Mouse (Mus musculus) stomach, embryonic 15.5 days (tissue): ENCODE results near the gene 1700017D01Rik. TPM values are rescaled to one million over a fixed set of nuclear protein-coding genes. Genes with fewer than 3 reads are reported as not detected.
"Not testable (repeated sequence)": the region's sequence is repeated elsewhere in the genome, so short reads cannot be mapped to it uniquely, and the experiment has no call there.

Experiments used
- ATAC-seq: fragments of 200-750 bp; cut with Nextera tagmentation; 2 replicates; pipeline ENCODE4 v1.8.0; 2017; ENCODE audit warnings: low read depth, moderate number of reproducible peaks, moderate TSS enrichment; ENCODE audit not compliant: insufficient read depth, low FRiP score
- H3K27ac ChIP-seq: fragments of 300-500 bp; sonication (generic); 2 replicates; pipeline ENCODE4 v1.5.1; 2015; ENCODE audit warnings: mild to moderate bottlenecking, inconsistent platforms
- H3K27me3 ChIP-seq: fragments of 300-500 bp; sonication (generic); replicated peaks from 2 replicates; pipeline ENCODE4 v1.6.1; 2015; ENCODE audit warnings: inconsistent platforms
- H3K36me3 ChIP-seq: fragments of 300-500 bp; sonication (generic); 2 replicates; pipeline ENCODE4 v1.6.1; 2015; ENCODE audit warnings: inconsistent platforms
- H3K4me1 ChIP-seq: fragments of 300-500 bp; sonication (generic); 2 replicates; pipeline ENCODE4 v1.6.1; 2015; ENCODE audit warnings: inconsistent platforms
- H3K4me2 ChIP-seq: fragments of 300-500 bp; sonication (generic); 2 replicates; pipeline ENCODE4 v1.6.1; 2015; ENCODE audit warnings: mild to moderate bottlenecking, inconsistent platforms
- H3K4me3 ChIP-seq: fragments of 300-500 bp; sonication (generic); replicated peaks from 2 replicates; pipeline ENCODE4 v1.5.1; 2015; ENCODE audit warnings: inconsistent platforms
- H3K9ac ChIP-seq: fragments of 300-500 bp; sonication (generic); 2 replicates; pipeline ENCODE4 v1.6.1; 2015; ENCODE audit warnings: inconsistent platforms
- H3K9me3 ChIP-seq: fragments of 300-500 bp; sonication (generic); 2 replicates; pipeline ENCODE4 v1.6.1; 2016; ENCODE audit warnings: inconsistent platforms
- WGBS: fragments of 180-500 bp; shearing (Covaris S2); methylation state at CpG from one replicate; pipeline ENCODE4 v1.1.7; 2015; 5-methylcytosine and 5-hydroxymethylcytosine counted together
- polyA plus RNA-seq: library from polyadenylated mRNA; unstranded; fragments of >200 nt; fragmentation: Nextera tagmentation; extraction: Ambion mirVana; gene quantifications from 2 replicates; pipeline ENCODE4 v1.2.1, GENCODE M21; 2015

Gene 1700017D01Rik
- polyA plus RNA-seq, 1 experiment from 2014 or later = not detected

- H3K27ac ChIP-seq = no peak within 1 kb of the TSS
- H3K4me3 ChIP-seq = no peak within 1 kb of the TSS
- WGBS = 75% methylated on average over 4 of the region's 4 CpGs
- H3K27me3 ChIP-seq = no peaks in the 10 kb centered on the region
- no peak within 1 kb of the TSS for H3K9ac ChIP-seq
- no peaks in the 10 kb centered on the region for H3K36me3 ChIP-seq
- no peak for ATAC-seq
- H3K9me3 ChIP-seq = no peaks in the 10 kb centered on the region
- H3K4me1 ChIP-seq = no peaks in the 10 kb centered on the region
- H3K4me2 ChIP-seq = no peak within 1 kb of the TSS
Measured at GRCm38 (mm10) chr19:11080934-11081333, 49.7 kb downstream of the 1700017D01Rik start, which contains the start of gene Ms4a8a. TSS of gene Ms4a8a (minus strand) at chr19:11081102.

GRCm38 (mm10) chr19:11070364-11070763 lies 60.3 kb downstream of the 1700017D01Rik start:
- Histone ChIP-seq H3K4me1 (no peaks in the 10 kb centered on the region), H3K4me2 (no peak overlapping the region), H3K36me3 (no peaks in the 10 kb centered on the region), H3K27ac (no peak overlapping the region), H3K4me3 (no peak overlapping the region), H3K27me3 (no peaks in the 10 kb centered on the region), H3K9me3 (no peaks in the 10 kb centered on the region), H3K9ac (no peak overlapping the region)
- 75% methylated on average over 3 of the region's 3 CpGs for WGBS
- ATAC-seq = no peak

GRCm38 (mm10) chr19:11065202-11065875 lies 65.3 kb downstream of the 1700017D01Rik start:
- H3K4me2 ChIP-seq = no peak overlapping the region
- 71% methylated on average over 2 of the region's 2 CpGs for WGBS
- no peaks in the 10 kb centered on the region for H3K9me3 ChIP-seq
- H3K27me3 ChIP-seq = no peaks in the 10 kb centered on the region
- H3K9ac ChIP-seq = no peak overlapping the region
- H3K36me3 ChIP-seq = no peaks in the 10 kb centered on the region
- H3K27ac ChIP-seq = no peak overlapping the region
- H3K4me3 ChIP-seq = no peak overlapping the region
- no peaks in the 10 kb centered on the region for H3K4me1 ChIP-seq
- ATAC-seq = no peak

GRCm38 (mm10) chr19:11060900-11061299 lies 69.8 kb downstream of the 1700017D01Rik start:
- Histone ChIP-seq H3K27me3 (no peaks in the 10 kb centered on the region), H3K4me1 (no peaks in the 10 kb centered on the region), H3K4me2 (no peak overlapping the region), H3K36me3 (no peaks in the 10 kb centered on the region), H3K9me3 (no peaks in the 10 kb centered on the region), H3K4me3 (no peak overlapping the region), H3K27ac (no peak overlapping the region), H3K9ac (no peak overlapping the region)
- ATAC-seq = no peak
- WGBS = 88% methylated on average over 1 of the region's 1 CpGs

- no peak overlapping the region for H3K27ac ChIP-seq
- H3K36me3 ChIP-seq = no peaks in the 10 kb centered on the region
- H3K4me1 ChIP-seq = no peaks in the 10 kb centered on the region
- no peak overlapping the region for H3K4me2 ChIP-seq
- H3K9ac ChIP-seq = no peak overlapping the region
- no peaks in the 10 kb centered on the region for H3K27me3 ChIP-seq
- ATAC-seq = no peak
- H3K9me3 ChIP-seq = no peaks in the 10 kb centered on the region
- no peak overlapping the region for H3K4me3 ChIP-seq
Measured at GRCm38 (mm10) chr19:11059967-11060366, 70.7 kb downstream of the 1700017D01Rik start.

DNA sequence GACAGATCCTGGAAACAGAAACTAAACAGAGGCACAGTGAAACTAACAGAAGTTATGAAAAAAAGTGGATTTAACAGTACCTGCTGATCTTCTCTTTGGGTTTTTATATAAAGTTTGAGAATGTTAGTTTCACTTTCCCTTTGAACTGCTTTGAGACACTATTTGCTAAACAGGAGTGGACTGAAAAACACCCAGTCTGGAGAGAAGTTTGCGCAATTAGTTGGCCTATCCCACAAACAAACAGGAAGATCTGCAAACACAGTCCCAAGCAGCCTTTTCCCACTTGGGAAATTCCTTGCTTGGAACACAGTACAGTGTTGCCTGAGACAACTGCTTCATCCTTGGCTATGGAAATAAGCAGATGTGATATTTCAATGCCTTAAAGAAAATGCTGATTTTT lies 75.0 kb downstream of the 1700017D01Rik start:
- not testable (repeated sequence) for H3K4me2 ChIP-seq, H3K27me3 ChIP-seq, H3K36me3 ChIP-seq, ATAC-seq, H3K4me3 ChIP-seq, H3K9ac ChIP-seq, H3K4me1 ChIP-seq, H3K27ac ChIP-seq, H3K9me3 ChIP-seq
- WGBS = 82% methylated on average over 1 of the region's 1 CpGs

DNA sequence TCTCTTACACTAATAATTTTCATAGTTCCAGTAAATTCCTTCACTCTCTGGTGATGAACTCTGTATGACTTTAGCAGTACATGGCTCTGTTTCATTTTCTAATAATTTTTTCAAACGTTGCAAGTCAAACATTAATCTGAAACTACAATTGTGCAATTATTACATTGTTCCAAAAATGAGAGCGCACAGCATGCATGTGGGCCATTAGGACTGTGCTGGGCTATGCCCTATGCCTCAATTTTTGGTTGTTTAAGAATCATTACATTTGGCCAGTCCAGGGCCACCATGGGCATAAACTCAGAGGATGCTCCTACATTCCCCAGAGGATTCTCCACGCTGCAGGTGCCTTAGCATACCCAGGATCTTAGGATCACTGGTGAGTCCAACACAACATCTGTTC lies 77.4 kb downstream of the 1700017D01Rik start:
- ATAC-seq = no peak
- 62% methylated on average over 3 of the region's 3 CpGs for WGBS
- no peak overlapping the region for H3K27ac ChIP-seq
- no peaks in the 10 kb centered on the region for H3K27me3 ChIP-seq
- H3K4me2 ChIP-seq = no peak overlapping the region
- no peak overlapping the region for H3K4me3 ChIP-seq
- H3K9me3 ChIP-seq = no peaks in the 10 kb centered on the region
- H3K36me3 ChIP-seq = no peaks in the 10 kb centered on the region
- no peaks in the 10 kb centered on the region for H3K4me1 ChIP-seq
- no peak overlapping the region for H3K9ac ChIP-seq

- no peak overlapping the region for H3K4me3 ChIP-seq
- no peak overlapping the region for H3K27ac ChIP-seq
- H3K27me3 ChIP-seq = no peaks in the 10 kb centered on the region
- H3K9me3 ChIP-seq = no peaks in the 10 kb centered on the region
- no peaks in the 10 kb centered on the region for H3K36me3 ChIP-seq
- no peak overlapping the region for H3K4me2 ChIP-seq
- H3K4me1 ChIP-seq = no peaks in the 10 kb centered on the region
- 49% methylated on average over 5 of the region's 5 CpGs for WGBS
- ATAC-seq = no peak
- H3K9ac ChIP-seq = no peak overlapping the region
Measured at GRCm38 (mm10) chr19:11052877-11053276, 77.8 kb downstream of the 1700017D01Rik start.

- no peak for ATAC-seq
- Histone ChIP-seq H3K4me1 (no peaks in the 10 kb centered on the region), H3K27me3 (no peaks in the 10 kb centered on the region), H3K4me2 (no peak overlapping the region), H3K9me3 (no peaks in the 10 kb centered on the region), H3K27ac (no peak overlapping the region), H3K4me3 (no peak overlapping the region), H3K36me3 (no peaks in the 10 kb centered on the region), H3K9ac (no peak overlapping the region)
- WGBS = 62% methylated on average over 2 of the region's 2 CpGs
Measured at GRCm38 (mm10) chr19:11050286-11050685, 80.4 kb downstream of the 1700017D01Rik start.

DNA sequence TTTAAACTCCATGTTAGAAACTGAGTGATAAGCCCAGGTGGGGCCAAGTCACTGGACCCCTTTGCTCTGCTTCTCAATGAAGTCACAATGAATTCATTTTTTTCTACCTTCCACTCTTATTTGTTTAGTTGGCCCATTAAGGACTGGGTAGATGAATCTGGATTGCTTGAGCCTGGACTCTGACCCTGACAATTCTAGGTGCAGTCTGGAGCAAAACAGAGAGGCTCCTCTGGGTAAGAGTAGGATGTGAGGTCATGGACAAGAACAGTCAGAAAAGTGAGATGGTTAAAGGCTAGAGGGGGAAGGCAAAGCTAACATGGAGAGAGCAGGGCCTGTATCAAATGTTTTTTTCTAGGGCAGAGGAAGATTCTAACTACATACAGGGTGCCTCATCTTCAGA lies 81.2 kb downstream of the 1700017D01Rik start:
- Histone ChIP-seq H3K4me3 (no peak overlapping the region), H3K4me1 (no peaks in the 10 kb centered on the region), H3K4me2 (no peak overlapping the region), H3K27me3 (no peaks in the 10 kb centered on the region), H3K9ac (no peak overlapping the region), H3K27ac (no peak overlapping the region), H3K36me3 (no peaks in the 10 kb centered on the region), H3K9me3 (no peaks in the 10 kb centered on the region)
- no peak for ATAC-seq

DNA sequence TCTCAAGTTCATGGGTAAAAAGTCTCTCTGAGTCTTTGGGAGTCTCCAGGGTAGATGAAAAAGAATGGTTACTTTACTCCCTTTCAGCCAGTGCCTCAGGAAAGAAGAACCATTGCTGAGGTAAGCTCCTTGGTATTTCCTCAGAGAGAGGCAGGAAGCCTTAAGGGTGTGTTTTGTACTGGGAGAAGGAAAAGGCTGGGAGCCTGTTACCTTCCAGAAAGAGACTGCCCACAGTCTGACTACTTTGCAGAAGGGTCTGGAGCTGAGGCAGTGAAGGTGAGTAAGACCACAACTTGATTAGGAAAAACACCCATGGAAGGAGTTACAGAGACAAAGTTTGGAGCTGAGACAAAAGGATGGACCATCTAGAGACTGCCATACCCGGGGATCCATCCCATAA lies 82.2 kb downstream of the 1700017D01Rik start:
- no peaks in the 10 kb centered on the region for H3K9me3 ChIP-seq
- no peaks in the 10 kb centered on the region for H3K36me3 ChIP-seq
- no peak overlapping the region for H3K4me3 ChIP-seq
- no peak overlapping the region for H3K27ac ChIP-seq
- H3K27me3 ChIP-seq = no peaks in the 10 kb centered on the region
- H3K4me2 ChIP-seq = no peak overlapping the region
- H3K4me1 ChIP-seq = no peaks in the 10 kb centered on the region
- 71% methylated on average over 1 of the region's 1 CpGs for WGBS
- ATAC-seq = no peak
- H3K9ac ChIP-seq = no peak overlapping the region

GRCm38 (mm10) chr19:11048009-11048408 lies 82.7 kb downstream of the 1700017D01Rik start:
- Histone ChIP-seq H3K4me3 (no peak overlapping the region), H3K27me3 (no peaks in the 10 kb centered on the region), H3K27ac (no peak overlapping the region), H3K9ac (no peak overlapping the region), H3K4me1 (no peaks in the 10 kb centered on the region), H3K9me3 (no peaks in the 10 kb centered on the region), H3K4me2 (no peak overlapping the region), H3K36me3 (no peaks in the 10 kb centered on the region)
- no peak for ATAC-seq
- WGBS = 65% methylated on average over 6 of the region's 6 CpGs
